Mouse (Mus musculus) adrenal gland, adult (tissue): ENCODE measurements at regions not wholly inside any gene's neighbourhood (a gene's known extent, or its start where the extent isn't known, plus 50 kb on each side); places are given as distances from the start of the nearest gene placed in this dataset.
A peak's percentile ranks its signal among the peaks of the same experiment; 100 is the strongest.
"Not testable (repeated sequence)": the region's sequence is repeated elsewhere in the genome, so short reads cannot be mapped to it uniquely, and the experiment has no call there.

Experiments used
- DNase-seq, 2 experiments: peaks; one replicate each; pipeline ENCODE4 v3.0.0; 2022 to 2023; ENCODE audit warnings: low spot score in 1 of 2; ENCODE audit not compliant: inconsistent age in 2 of 2

GRCm38 (mm10) chr3:7306800-7307199 lies 686.6 kb upstream of the 1700008P02Rik start:
- no peak for DNase-seq

- no peak for DNase-seq
Observed at GRCm38 (mm10) chr3:7298511-7298910, 678.3 kb upstream of the 1700008P02Rik start.

GRCm38 (mm10) chr3:7291026-7291425 lies 670.8 kb upstream of the 1700008P02Rik start:
- DNase-seq, result peak in 1 of 2 experiments; percentile 18

- DNase-seq, result no peak
Observed at GRCm38 (mm10) chr3:7257591-7257990, 637.3 kb upstream of the 1700008P02Rik start.

DNA sequence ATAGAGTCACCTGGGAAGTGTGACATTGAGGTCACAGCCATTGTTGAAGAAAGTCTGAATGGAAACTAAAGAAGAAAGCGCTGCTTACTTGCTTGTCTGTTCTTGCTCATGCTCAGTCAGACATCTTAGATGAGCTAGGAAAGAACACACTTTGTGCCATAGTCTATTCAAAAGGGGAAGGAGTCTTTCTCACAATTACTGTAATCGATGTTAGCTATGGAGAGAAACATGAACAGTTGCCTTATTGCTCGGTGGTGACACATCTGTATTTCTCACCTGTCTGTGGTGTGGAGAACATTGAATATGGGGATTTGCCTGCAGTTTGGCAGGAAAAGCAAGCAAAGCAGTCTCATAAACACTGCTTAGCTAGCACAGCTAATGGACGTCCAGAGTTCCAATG lies 628.1 kb upstream of the 1700008P02Rik start:
- DNase-seq, result no peak

GRCm38 (mm10) chr3:7229769-7230168 lies 609.5 kb upstream of the 1700008P02Rik start:
- no peak for DNase-seq

GRCm38 (mm10) chr3:7188531-7188930 lies 568.3 kb upstream of the 1700008P02Rik start:
- not testable (repeated sequence) for DNase-seq

- DNase-seq, result no peak
Observed at GRCm38 (mm10) chr3:7166596-7166995, 546.4 kb upstream of the 1700008P02Rik start.

DNA sequence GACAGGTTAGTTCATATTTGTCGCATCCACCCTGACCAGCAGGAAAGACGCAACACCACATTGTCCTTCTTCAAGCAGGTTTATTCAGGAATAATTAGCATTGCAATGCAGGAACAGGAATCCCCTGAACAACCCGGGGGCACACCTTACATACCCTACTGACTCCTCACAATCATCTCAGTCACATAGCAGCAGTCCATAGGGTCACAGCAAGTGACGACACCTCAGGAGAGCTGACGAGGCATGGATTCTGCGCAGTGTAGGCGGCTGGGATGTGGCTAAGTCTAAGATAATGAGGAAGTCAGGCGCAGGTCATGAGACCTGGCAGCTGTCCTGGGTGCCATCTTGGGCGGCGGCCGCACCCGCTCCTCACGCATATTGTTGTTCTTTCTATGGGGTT lies 518.8 kb upstream of the 1700008P02Rik start:
- DNase-seq, result no peak

DNA sequence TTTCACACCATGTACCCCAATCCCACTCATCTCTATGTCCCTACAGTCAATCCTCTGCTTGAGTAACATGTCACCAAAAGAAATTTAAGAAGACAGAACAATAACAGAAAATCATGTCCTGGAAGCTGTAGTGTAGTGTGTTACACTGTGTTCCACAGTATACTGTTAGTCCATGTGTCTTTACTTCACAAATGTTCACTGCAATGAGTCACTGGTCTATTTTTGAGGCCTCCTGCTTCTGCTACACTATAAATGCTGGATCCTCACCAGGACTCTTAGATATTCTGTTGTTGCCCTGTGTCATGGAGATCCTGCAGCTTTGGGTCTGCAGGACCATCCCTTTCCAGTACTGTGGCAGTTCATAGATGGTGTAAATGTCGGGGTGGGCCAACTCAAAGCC lies 514.5 kb upstream of the 1700008P02Rik start:
- no peak for DNase-seq
